Mouse (Mus musculus): ENCODE results near the gene Gm20867.
"Not testable (repeated sequence)": the region's sequence is repeated elsewhere in the genome, so short reads cannot be mapped to it uniquely, and the experiment has no call there.

Gene Gm20867

GRCm38 (mm10) chrY:77963104-77963503 lies at the start of gene Gm20867:
TSS of gene Gm20867 (minus strand) at chrY:77963204.
- not testable (repeated sequence) for DNase-seq (ENCODE audit: low spot score)
